Mouse (Mus musculus): ENCODE data around the gene Tmem174. TPM values are rescaled to one million over a fixed set of nuclear protein-coding genes. Genes with fewer than 3 reads are reported as not detected.

Tmem174 gene
- polyA plus RNA-seq, 1 experiment from 2014 or later, result not detected

- no peak overlapping the region for H3K4me2 ChIP-seq (ENCODE audit: low read length)
- no peak overlapping the region for H3K27ac ChIP-seq (ENCODE audit: low read depth, low read length)
- no peaks in the 10 kb centered on the region for H3K9me3 ChIP-seq (replicated peaks; ENCODE audit: control insufficient read depth, low read length)
- no peak overlapping the region; the same call in 1 of the 2 replicates for H3K9ac ChIP-seq (ENCODE audit: low read length)
- no peak overlapping the region for H3K4me3 ChIP-seq (ENCODE audit: low read depth, low read length)
- no peaks in the 10 kb centered on the region for H3K36me3 ChIP-seq (ENCODE audit: control insufficient read depth, insufficient read depth, low read length)
- 61% methylated on average over 9 of the region's 9 CpGs for WGBS
- no peak for ATAC-seq
- peaks cover 3% of the 10 kb centered on the region; the same call in 1 of the 2 replicates for H3K4me1 ChIP-seq (ENCODE audit: control insufficient read depth, insufficient read depth, low read length)
- no peak for DNase-seq (ENCODE audit: low spot score)
- peaks cover 50% of the 10 kb centered on the region for H3K27me3 ChIP-seq (replicated peaks; ENCODE audit: control insufficient read depth, insufficient read depth, low read length)
Observed at GRCm38 (mm10) chr13:98589572-98589971, 47.6 kb downstream of the Tmem174 start.

DNA sequence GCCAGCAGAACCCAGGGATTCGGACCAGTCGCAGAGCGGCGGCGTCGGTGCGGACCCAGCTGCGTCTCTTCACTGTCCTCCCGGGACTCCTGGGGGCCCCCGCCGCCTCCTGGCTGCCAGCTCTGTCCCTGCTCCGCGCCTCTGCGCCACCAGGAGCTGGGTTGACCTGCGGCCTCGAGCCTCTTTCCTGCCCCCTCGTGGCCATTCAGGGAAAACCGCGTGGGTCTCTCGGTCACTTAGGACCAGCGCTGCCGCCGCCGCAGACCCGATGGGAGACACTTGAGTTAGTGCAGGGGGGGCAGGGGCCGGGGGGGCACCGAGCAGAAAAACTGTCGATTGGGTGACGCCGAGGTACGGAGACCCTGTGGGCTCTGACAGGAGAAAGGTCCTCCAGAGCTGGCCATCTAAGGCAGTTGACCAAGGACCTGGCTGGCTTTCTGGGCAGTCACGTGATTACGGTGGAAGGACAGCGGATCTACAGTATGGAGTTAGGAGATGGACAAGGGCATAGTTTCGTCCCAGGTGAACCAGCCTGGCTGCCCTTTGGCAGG lies 48.2 kb downstream of the Tmem174 start:
- H3K36me3 ChIP-seq (ENCODE audit: control insufficient read depth, insufficient read depth, low read length), result no peaks in the 10 kb centered on the region
- 2% methylated on average over 33 of the region's 35 CpGs for WGBS
- DNase-seq (ENCODE audit: low spot score) (peak; percentile 80), ATAC-seq (peak; percentile 88)
- peaks cover 56% of the 10 kb centered on the region for H3K27me3 ChIP-seq (replicated peaks; ENCODE audit: control insufficient read depth, insufficient read depth, low read length)
- peak overlapping the region; percentile 34 for H3K4me3 ChIP-seq (ENCODE audit: low read depth, low read length)
- peak overlapping the region; percentile 61 for H3K4me2 ChIP-seq (ENCODE audit: low read length)
- peaks cover 3% of the 10 kb centered on the region; the same call in 1 of the 2 replicates for H3K4me1 ChIP-seq (ENCODE audit: control insufficient read depth, insufficient read depth, low read length)
- no peaks in the 10 kb centered on the region for H3K9me3 ChIP-seq (replicated peaks; ENCODE audit: control insufficient read depth, low read length)
- H3K27ac ChIP-seq (ENCODE audit: low read depth, low read length), result no peak overlapping the region
- peak overlapping the region; percentile 32; the same call in 1 of the 2 replicates for H3K9ac ChIP-seq (ENCODE audit: low read length)

- H3K4me2 ChIP-seq (ENCODE audit: low read length), result peak overlapping the region; percentile 61
- H3K9me3 ChIP-seq (replicated peaks; ENCODE audit: control insufficient read depth, low read length), result no peaks in the 10 kb centered on the region
- peaks cover 3% of the 10 kb centered on the region; the same call in 1 of the 2 replicates for H3K4me1 ChIP-seq (ENCODE audit: control insufficient read depth, insufficient read depth, low read length)
- H3K27me3 ChIP-seq (replicated peaks; ENCODE audit: control insufficient read depth, insufficient read depth, low read length), result peaks cover 61% of the 10 kb centered on the region
- WGBS, result 3% methylated on average over 12 of the region's 12 CpGs
- no peaks in the 10 kb centered on the region for H3K36me3 ChIP-seq (ENCODE audit: control insufficient read depth, insufficient read depth, low read length)
- peak; percentile 13 for DNase-seq (ENCODE audit: low spot score)
- no peak overlapping the region for H3K27ac ChIP-seq (ENCODE audit: low read depth, low read length)
- no peak for ATAC-seq
- peak overlapping the region; percentile 32; the same call in 1 of the 2 replicates for H3K9ac ChIP-seq (ENCODE audit: low read length)
- H3K4me3 ChIP-seq (ENCODE audit: low read depth, low read length), result peak overlapping the region; percentile 34
Observed at GRCm38 (mm10) chr13:98588480-98588879, 48.7 kb downstream of the Tmem174 start.

- H3K36me3 ChIP-seq (ENCODE audit: control insufficient read depth, insufficient read depth, low read length), result no peaks in the 10 kb centered on the region
- H3K9ac ChIP-seq (ENCODE audit: low read length), result no peak overlapping the region
- peaks cover 68% of the 10 kb centered on the region for H3K27me3 ChIP-seq (replicated peaks; ENCODE audit: control insufficient read depth, insufficient read depth, low read length)
- H3K27ac ChIP-seq (ENCODE audit: low read depth, low read length), result no peak overlapping the region
- peak; percentile 39 for DNase-seq (ENCODE audit: low spot score)
- no peak overlapping the region for H3K4me2 ChIP-seq (ENCODE audit: low read length)
- WGBS, result 0% methylated on average over 14 of the region's 14 CpGs
- no peak for ATAC-seq
- no peak overlapping the region for H3K4me3 ChIP-seq (ENCODE audit: low read depth, low read length)
- H3K9me3 ChIP-seq (replicated peaks; ENCODE audit: control insufficient read depth, low read length), result no peaks in the 10 kb centered on the region
- H3K4me1 ChIP-seq (ENCODE audit: control insufficient read depth, insufficient read depth, low read length), result peaks cover 3% of the 10 kb centered on the region; the same call in 1 of the 2 replicates
Observed at GRCm38 (mm10) chr13:98587639-98588038, 49.6 kb downstream of the Tmem174 start.

GRCm38 (mm10) chr13:98586817-98587575 lies 50.2 kb downstream of the Tmem174 start:
- Histone ChIP-seq H3K9ac (ENCODE audit: low read length) (no peak overlapping the region), H3K27me3 (replicated peaks; ENCODE audit: control insufficient read depth, insufficient read depth, low read length) (peaks cover 71% of the 10 kb centered on the region), H3K9me3 (replicated peaks; ENCODE audit: control insufficient read depth, low read length) (no peaks in the 10 kb centered on the region), H3K4me3 (ENCODE audit: low read depth, low read length) (no peak overlapping the region), H3K4me2 (ENCODE audit: low read length) (no peak overlapping the region), H3K4me1 (ENCODE audit: control insufficient read depth, insufficient read depth, low read length) (peaks cover 3% of the 10 kb centered on the region; the same call in 1 of the 2 replicates), H3K27ac (ENCODE audit: low read depth, low read length) (no peak overlapping the region), H3K36me3 (ENCODE audit: control insufficient read depth, insufficient read depth, low read length) (no peaks in the 10 kb centered on the region)
- DNase-seq (ENCODE audit: low spot score) (peak; percentile 11), ATAC-seq (no peak)
- WGBS, result 23% methylated on average over 17 of the region's 17 CpGs

Other genes with a start within 250 kb of the Tmem174 start
- 0.85 and 1.3 TPM in 2 replicates for gene Gm10320, start 145.4 kb downstream of the Tmem174 start, polyA plus RNA-seq (2014; fragmentation: Nextera tagmentation; extraction: Ambion mirVana)
- gene Tmem171, start 57.4 kb upstream of the Tmem174 start, polyA plus RNA-seq (2014; fragmentation: Nextera tagmentation; extraction: Ambion mirVana), result not detected in 2 replicates
- gene Fcho2, start 178.0 kb upstream of the Tmem174 start, polyA plus RNA-seq (2014; fragmentation: Nextera tagmentation; extraction: Ambion mirVana), result 14.7 and 19.8 TPM in 2 replicates

Measured in forebrain, embryonic 14.5 days (tissue).